Mouse (Mus musculus) spleen, adult 2 months (tissue): Measurements from ENCODE around the gene Otof. TPM values are rescaled to one million over a fixed set of nuclear protein-coding genes. Genes with fewer than 3 reads are reported as not detected.

Experiments used
- DNase-seq, 2 experiments: peaks; one replicate each; pipeline versions ENCODE4 v3.0.0 to v3.0.0-alpha.2; 2012 to 2021; ENCODE audit warnings: low spot score in 2 of 2, low read depth in 1 of 2
- H3K27ac ChIP-seq: fragments of 200-500 bp; 2 replicates; pipeline ENCODE4 v1.5.1; 2012; ENCODE audit warnings: low read length, inconsistent platforms; ENCODE audit not compliant: insufficient read depth
- H3K27me3 ChIP-seq: fragments of 200-500 bp; 2 replicates; pipeline ENCODE4 v1.6.1; 2012; ENCODE audit warnings: mild to moderate bottlenecking, moderate library complexity, low read length, inconsistent platforms; ENCODE audit not compliant: control insufficient read depth, insufficient read depth
- H3K36me3 ChIP-seq: fragments of 200-500 bp; 2 replicates; pipeline ENCODE4 v1.6.1; 2012; ENCODE audit warnings: mild to moderate bottlenecking, low read length, inconsistent platforms; ENCODE audit not compliant: control insufficient read depth, insufficient read depth
- H3K4me1 ChIP-seq: fragments of 200-500 bp; 2 replicates; pipeline ENCODE4 v1.6.1; 2011; ENCODE audit warnings: inconsistent platforms; ENCODE audit not compliant: control insufficient read depth, insufficient read depth, insufficient read length
- H3K4me3 ChIP-seq: fragments of 200-500 bp; 2 replicates; pipeline ENCODE4 v1.5.1; 2011; ENCODE audit warnings: mild to moderate bottlenecking, inconsistent platforms; ENCODE audit not compliant: insufficient read depth, insufficient read length; ENCODE audit errors: extremely low read depth
- CTCF ChIP-seq: fragments of 200-500 bp; IDR thresholded peaks from 2 replicates; pipeline ENCODE4 v1.5.1; 2011; ENCODE audit warnings: mild to moderate bottlenecking, inconsistent platforms; ENCODE audit not compliant: insufficient read depth, insufficient read length, insufficient replicate concordance; ENCODE audit errors: extremely low read depth
- POLR2A ChIP-seq: fragments of 200-500 bp; IDR thresholded peaks from 2 replicates; pipeline ENCODE4 v1.6.1; 2011; ENCODE audit warnings: low read depth, low read length, inconsistent platforms
- WGBS: fragments of 180-500 bp; shearing (Covaris S2); methylation state at CpG from one replicate; pipeline ENCODE4 v1.1.7; 2018; 5-methylcytosine and 5-hydroxymethylcytosine counted together
- polyA plus RNA-seq: library from polyadenylated mRNA; depleted of rRNA; stranded (reverse); fragments of >200 nt; gene quantifications from 2 replicates; pipeline ENCODE4 v1.2.3, GENCODE M21; 2012

Gene Otof
- polyA plus RNA-seq, 1 experiment, result 0.05 TPM

- no peak for DNase-seq
Measured at GRCm38 (mm10) chr5:30415381-30415780, 46.4 kb downstream of the Otof start.

GRCm38 (mm10) chr5:30411524-30411923 lies 50.2 kb downstream of the Otof start:
- Histone ChIP-seq H3K36me3 (no peaks in the 10 kb centered on the region), H3K27me3 (no peaks in the 10 kb centered on the region), H3K27ac (no peak overlapping the region), H3K4me1 (no peaks in the 10 kb centered on the region), H3K4me3 (no peak overlapping the region)
- DNase-seq, result no peak
- 84% methylated on average over 10 of the region's 10 CpGs for WGBS
- TF ChIP-seq CTCF (no peak), POLR2A (no peak)

More at GRCm38 (mm10) chr5:30415381-30415780, 46.4 kb downstream of the Otof start:
- no peaks in the 10 kb centered on the region for H3K27me3 ChIP-seq
- no peak overlapping the region for H3K4me3 ChIP-seq
- H3K27ac ChIP-seq, result no peak overlapping the region
- TF ChIP-seq POLR2A, result no peak
- TF ChIP-seq CTCF, result no peak
- 35% methylated on average over 2 of the region's 2 CpGs for WGBS
- H3K4me1 ChIP-seq, result no peaks in the 10 kb centered on the region
- H3K36me3 ChIP-seq, result no peaks in the 10 kb centered on the region

- Histone ChIP-seq H3K27me3 (no peaks in the 10 kb centered on the region), H3K27ac (no peak overlapping the region), H3K4me1 (no peaks in the 10 kb centered on the region), H3K36me3 (no peaks in the 10 kb centered on the region), H3K4me3 (no peak overlapping the region)
- no peak for DNase-seq
- WGBS, result 52% methylated on average over 9 of the region's 9 CpGs
- TF ChIP-seq CTCF (no peak), POLR2A (no peak)
Measured at GRCm38 (mm10) chr5:30406876-30407275, 54.9 kb downstream of the Otof start.

- Histone ChIP-seq H3K4me3 (no peak overlapping the region), H3K27ac (no peak overlapping the region), H3K27me3 (no peaks in the 10 kb centered on the region), H3K4me1 (no peaks in the 10 kb centered on the region), H3K36me3 (no peaks in the 10 kb centered on the region)
- TF ChIP-seq POLR2A, result no peak
- DNase-seq, result no peak
- WGBS, result 40% methylated on average over 8 of the region's 8 CpGs
Measured at GRCm38 (mm10) chr5:30401165-30401564, 60.6 kb downstream of the Otof start.

GRCm38 (mm10) chr5:30400521-30400920 lies 61.2 kb downstream of the Otof start:
- no peaks in the 10 kb centered on the region for H3K36me3 ChIP-seq
- no peaks in the 10 kb centered on the region for H3K4me1 ChIP-seq
- H3K27ac ChIP-seq, result no peak overlapping the region
- TF ChIP-seq CTCF (no peak), POLR2A (no peak)
- no peaks in the 10 kb centered on the region for H3K27me3 ChIP-seq
- WGBS, result 81% methylated on average over 5 of the region's 5 CpGs
- no peak for DNase-seq
- H3K4me3 ChIP-seq, result no peak overlapping the region

GRCm38 (mm10) chr5:30391473-30391872 lies 70.3 kb downstream of the Otof start:
- WGBS, result 29% methylated on average over 7 of the region's 7 CpGs
- no peak overlapping the region for H3K27ac ChIP-seq
- DNase-seq, result peak in 1 of 2 experiments; percentile 36
- TF ChIP-seq POLR2A (no peak), CTCF (peak; percentile 76; the same call in 1 of the 2 replicates)
- H3K27me3 ChIP-seq, result no peaks in the 10 kb centered on the region
- H3K4me1 ChIP-seq, result no peaks in the 10 kb centered on the region
- no peak overlapping the region for H3K4me3 ChIP-seq
- H3K36me3 ChIP-seq, result no peaks in the 10 kb centered on the region

GRCm38 (mm10) chr5:30389836-30390235 lies 71.9 kb downstream of the Otof start:
- no peak for DNase-seq
- Histone ChIP-seq H3K27me3 (no peaks in the 10 kb centered on the region), H3K27ac (no peak overlapping the region), H3K4me3 (no peak overlapping the region), H3K36me3 (no peaks in the 10 kb centered on the region), H3K4me1 (no peaks in the 10 kb centered on the region)
- 87% methylated on average over 5 of the region's 5 CpGs for WGBS
- TF ChIP-seq CTCF, result no peak
- no peak for TF ChIP-seq POLR2A
